Mouse (Mus musculus) embryo, embryonic 9.5 days (tissue): Measurements from ENCODE around the gene Rreb1.
A peak's percentile ranks its signal among the peaks of the same experiment; 100 is the strongest.
"Not testable (repeated sequence)": the region's sequence is repeated elsewhere in the genome, so short reads cannot be mapped to it uniquely, and the experiment has no call there.

Experiments
- DNase-seq: peaks from one replicate; pipeline ENCODE4 v3.0.0-alpha.2; 2017; ENCODE audit errors: extremely low spot score

Rreb1 gene

DNA sequence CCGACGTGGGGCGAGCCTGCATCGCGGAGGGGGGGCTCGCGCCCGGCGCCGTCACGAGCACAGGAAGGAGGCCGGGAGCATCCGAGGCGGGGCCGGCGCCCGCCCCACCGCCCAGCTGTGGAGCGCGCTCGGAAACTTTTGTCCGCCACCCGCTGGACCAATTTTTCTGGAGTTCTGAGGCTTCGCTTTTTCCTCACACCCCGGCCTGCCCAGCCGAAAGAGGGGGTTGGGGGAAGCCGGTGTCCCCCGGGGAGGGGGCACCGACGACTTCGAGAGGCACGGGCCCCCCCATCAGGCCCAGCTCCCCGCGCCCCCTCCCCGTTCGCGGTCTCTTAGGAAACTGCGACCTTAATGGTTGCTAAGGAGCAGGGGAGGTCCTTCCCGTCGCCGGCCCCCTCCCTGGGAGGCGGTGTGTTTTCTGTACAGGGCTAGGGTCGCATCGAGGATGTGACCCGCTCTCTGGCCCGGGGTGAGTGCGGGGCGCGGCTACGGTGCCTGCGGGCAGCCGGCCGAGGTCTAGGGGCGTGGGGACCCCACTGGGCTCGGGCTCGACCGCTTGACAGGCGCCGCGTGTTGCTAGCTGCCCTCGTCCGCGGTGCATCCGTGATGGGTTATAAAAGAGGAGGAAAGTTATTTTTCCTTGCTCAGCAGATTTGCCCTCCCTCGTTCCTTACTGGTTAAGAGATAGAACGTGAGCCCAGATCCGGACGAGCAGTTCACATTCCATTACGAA lies 49.2 kb downstream of the Rreb1 start:
- peak; percentile 84 for DNase-seq

DNA sequence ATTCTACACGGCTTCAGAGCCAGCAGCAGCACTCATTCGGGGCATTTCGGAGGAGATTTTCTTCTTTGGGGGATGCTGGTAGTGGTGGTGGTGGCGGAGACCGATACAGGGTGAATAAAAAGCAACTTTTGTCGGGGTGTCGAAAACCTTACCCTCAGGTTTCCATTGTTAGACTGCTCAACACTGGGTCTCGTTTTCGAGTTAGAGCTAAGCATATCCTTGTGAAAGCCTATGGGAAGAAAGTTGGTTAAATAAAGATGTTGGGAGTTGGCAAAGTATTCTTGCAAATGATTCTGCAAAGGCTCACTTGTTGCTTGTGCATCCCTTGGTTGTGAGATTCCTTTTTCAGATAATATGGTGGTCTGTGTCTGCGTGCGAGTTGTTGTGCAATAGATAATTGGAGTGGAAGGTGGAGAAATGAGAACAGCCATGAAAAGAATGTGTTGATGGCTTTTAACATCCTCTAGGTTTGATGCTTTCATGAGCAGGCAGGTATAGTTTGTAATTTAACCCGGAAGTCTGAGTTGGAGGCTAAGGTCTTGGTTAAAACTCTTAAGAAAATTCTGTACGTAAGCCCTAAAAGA lies 49.9 kb downstream of the Rreb1 start:
- DNase-seq, result no peak

DNA sequence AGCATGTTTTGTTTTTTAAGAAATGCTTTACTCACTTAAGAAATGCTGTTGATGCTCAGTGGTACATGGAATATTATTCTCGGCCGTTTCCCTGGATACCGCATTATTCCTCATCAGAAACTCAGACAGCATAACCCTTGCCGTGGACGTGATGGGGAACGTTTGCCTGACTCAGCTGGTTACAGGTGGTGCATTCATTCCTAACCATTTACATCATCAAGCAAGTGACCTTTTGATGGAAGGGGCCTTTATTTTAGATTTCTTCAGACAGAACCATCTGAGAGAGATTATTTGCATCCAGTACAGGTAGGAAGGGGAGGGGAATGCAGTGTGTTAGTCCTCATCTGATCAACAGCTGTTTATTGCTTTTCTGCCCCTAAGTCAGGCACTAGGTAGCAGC lies 50.7 kb downstream of the Rreb1 start:
- DNase-seq, result no peak

DNA sequence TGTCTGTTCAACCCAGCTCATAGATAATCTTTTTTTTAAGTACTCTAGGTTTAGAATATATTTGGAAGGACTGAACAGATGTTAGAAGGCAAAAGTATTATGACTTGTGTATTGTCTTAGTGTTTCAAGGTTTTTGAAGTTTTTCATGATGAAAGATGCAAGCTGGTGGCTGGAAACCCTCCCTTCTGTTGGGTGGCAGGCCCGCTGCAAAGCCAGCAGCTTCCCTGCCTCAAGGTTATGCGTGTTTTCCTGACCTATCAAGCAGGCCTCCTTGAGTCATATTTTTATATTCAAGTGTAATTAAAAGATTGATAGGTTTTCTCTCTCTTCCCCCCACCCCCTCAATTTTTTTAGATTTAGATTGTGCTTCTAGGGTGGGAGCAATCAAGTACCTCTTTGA lies 52.1 kb downstream of the Rreb1 start:
- no peak for DNase-seq

DNA sequence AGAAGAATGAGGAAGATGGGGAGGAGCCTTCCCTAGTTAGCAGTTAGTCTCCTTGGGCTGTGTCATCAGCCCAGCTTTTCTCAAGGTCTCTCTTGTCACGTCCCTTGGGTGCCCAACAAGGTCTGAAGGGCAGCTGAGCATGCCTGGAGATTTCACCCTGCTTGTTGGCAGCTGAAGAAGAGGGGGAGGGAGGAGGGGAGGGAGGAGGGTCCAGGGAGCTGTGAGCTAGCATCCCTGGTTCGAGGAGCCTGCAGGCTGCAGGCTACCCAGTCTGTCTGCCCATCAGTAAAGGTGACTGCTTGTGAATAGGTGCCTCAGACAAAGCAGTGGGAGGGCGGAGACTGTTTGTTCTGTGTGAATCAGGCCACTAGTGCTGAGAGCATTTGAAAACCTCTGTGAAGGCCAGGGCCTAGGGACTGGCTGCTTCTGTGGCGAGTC lies 52.7 kb downstream of the Rreb1 start:
- DNase-seq, result peak; percentile 12

DNA sequence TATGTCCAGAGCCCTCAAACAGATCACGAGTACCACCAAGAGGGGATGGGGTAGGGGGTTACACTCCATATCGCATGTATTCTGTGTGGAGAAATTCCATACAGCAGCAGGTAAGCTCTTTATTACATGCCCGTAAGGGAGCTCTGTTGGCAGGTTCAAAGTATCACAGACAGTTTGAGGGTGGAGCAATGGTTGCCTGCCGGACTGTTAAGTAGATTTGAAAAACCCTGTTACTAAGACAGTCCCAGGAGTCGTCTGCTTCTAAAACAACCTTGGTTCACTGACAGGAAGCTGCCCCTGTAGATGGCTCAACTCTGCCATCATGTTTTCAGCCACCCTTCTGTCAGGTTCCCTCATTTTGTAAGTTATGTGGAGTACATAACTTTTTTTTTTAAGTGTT lies 54.3 kb downstream of the Rreb1 start:
- no peak for DNase-seq

DNA sequence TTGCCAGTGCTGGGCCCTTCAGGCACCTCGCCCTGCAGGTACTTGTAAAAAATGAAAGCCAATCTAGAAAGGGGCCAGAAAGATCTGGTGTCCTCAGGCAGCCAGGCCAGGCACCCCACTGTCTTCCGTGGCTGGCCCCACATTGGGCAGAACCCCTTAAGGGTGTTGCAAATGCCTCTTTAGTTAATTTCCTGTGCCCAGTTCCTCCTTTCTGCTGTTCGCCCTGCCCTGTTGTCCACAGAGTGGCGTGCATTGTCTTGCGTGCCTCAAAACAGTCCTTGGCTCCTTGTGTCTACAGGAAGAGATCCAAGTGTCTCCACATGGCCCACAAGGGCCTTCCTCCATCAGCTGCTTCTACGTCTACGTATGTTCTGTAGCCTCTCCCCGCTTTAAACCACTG lies 55.3 kb downstream of the Rreb1 start:
- DNase-seq, result no peak

DNA sequence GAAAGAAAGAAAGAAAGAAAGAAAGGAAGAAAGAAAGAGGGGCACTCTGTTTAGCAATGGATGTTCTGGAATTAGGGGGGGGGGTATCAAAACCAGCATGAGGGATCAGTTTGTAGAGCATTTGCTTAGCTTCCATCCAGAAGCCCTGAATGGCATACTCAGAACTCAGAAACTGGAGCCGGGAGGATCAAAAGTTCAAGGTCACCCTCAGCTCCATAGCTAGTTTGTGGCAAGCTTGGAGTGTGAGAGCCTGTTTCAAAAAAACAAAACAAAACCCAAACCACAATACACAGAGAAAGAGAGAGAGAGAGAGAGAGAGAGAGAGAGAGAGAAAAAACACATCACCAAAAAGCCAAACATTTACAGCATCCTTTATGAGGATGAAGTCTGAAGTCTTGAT lies 57.1 kb downstream of the Rreb1 start:
- no peak for DNase-seq

DNA sequence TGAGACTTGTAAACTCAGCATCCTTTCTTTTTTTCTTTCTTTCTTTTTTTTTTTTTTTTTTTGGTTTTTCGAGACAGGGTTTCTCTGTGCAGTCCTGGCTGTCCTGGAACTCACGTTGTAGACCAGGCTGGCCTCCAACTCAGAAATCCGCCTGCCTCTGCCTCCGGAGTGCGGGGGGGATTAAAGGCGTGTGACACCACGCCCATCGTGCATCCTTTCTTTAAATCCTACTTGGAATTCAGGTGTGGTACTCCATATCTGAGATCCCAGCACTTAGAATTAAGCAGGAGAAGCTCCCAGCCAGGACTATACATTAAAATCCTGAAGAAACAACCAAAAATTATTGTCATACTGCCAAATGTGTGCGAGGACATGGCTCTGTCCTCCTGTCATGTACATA lies 57.6 kb downstream of the Rreb1 start:
- not testable (repeated sequence) for DNase-seq

DNA sequence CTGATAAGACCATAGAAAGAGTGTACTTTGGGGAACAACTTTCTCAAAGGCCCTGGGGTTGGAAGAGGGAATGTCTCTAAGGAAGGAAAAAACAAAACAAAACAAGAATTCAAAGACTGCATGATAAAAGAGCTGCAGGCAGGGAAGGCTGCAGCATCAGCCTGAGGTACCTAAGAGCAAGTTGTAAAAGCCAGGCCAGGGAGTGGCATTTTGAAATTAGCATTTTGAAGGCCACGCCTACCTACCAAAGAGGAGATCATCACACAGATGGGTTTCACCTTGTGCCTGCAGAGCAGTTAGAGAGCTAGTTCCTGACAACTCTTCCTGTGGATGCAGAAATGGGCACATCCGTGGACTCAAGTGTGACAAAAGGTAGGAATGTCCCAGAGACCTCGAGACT lies 59.2 kb downstream of the Rreb1 start:
- no peak for DNase-seq

DNA sequence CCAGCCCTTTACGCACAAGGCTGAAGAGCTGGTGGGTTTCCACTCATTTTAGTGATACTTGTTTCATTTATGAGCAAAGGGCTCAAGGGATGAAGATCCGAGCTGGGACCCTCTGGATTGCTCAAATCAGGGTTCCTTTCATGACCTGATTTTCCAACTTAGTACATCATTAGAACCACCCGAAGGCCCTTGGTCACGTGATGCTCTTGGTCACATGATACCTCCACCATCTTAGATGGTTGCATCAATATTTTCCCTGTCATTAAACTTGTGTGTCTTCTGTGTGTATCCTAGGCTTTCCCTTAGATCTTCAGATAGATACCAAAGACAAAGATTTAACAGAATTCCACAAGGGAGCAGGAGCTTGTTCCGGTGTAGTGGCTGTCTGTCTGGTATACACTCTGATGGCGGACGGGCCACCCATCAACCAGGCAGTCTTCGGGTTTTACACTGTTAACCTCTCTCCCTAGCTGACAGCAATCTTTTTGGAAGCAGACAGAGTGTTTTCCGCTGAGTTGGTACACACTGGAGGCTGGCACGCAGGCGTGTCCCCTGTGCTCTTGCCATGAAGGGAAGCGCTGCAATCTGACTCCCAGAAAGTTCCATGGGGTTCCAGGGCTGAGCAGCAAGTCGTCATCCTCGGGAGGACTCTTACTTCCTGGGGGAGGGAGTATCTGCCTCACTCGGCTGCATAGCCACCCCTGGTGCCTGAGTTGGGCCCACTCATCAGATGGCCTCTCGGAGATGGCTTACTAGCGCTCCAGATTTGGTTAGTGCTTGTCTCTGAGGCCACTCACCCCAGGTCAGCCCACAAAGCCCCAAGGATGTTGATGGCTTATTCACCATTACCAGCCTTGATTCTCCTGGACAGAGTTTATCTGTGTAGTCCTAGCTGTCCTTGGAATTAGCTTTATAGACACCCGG lies 60.3 kb downstream of the Rreb1 start:
- DNase-seq, result no peak

DNA sequence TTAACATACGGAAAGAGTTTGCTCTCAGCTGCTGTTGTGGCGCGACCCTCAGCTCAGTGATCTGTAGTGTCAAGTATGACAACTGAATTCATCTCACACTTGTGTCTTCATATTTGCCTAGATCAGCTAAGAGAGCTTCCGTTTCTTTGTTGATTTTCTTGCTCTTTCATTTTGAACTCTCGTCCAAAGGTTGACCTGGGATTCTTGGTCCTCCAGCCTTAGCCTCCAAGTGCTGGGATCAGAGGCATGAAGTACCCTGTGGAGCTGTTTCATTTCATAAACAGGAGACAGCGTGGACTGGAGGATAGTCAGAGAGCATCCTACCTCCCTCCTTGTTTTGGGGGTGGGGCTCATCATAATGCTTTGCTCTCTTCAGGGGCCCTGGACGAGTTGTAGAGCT lies 65.0 kb downstream of the Rreb1 start:
- DNase-seq, result no peak

DNA sequence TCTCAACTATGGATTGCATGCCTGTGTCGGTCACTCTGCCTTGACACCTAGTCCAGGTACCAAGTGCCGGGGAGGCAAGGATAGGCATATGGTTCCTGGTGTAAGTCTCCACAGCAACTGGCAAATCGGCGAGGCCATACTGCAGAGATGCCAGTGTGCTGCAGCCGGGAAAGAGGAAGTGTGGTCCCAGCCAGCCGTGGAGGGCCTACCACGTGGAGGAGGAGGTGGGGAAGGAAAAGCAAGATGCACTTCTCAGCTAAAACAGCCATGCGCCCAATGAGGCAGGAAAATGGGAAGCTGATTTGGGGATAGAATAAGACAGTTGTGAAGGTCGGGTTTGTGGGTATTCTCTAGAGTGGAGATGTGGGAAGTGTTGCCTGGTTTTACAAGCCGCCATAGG lies 65.6 kb downstream of the Rreb1 start:
- DNase-seq, result no peak

DNA sequence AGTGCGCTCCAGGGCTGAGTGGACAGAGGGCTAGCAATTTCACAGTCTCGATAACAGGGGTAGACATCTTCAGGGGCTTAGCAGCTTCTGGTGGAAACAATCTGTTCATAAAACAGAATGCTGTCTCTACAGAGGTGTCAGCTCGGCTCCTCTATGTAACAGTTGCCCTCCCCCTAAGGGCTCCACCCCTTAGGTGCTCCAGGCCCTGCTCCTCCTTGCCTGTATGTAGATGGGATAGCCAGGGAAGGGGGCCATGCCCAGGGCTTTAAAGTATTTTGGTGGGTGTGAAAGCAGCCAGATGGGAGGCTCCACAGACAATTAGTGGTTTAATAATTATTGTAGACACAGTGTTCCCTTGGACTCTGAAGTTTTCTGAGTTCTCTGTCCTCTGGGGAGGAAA lies 67.0 kb downstream of the Rreb1 start:
- DNase-seq, result no peak

DNA sequence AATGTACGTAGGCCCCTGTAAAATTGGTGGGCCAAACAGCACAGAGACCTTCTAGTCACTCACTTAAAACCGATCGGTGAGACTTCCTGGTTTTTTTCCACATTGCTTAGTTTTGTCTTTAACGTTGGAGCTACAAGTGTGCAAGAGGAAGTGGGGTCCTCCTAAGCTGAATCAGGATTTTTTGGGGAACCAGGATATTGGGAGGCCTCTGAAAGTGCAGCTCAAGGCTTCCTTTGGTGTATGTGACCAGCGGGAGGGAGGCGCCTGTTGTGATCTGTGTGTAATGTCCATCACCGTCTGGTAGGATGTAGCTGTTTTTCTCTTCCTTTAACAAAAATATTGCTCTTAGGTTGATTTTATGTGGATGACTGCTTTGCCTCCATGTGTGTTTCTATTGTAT lies 67.4 kb downstream of the Rreb1 start:
- no peak for DNase-seq

DNA sequence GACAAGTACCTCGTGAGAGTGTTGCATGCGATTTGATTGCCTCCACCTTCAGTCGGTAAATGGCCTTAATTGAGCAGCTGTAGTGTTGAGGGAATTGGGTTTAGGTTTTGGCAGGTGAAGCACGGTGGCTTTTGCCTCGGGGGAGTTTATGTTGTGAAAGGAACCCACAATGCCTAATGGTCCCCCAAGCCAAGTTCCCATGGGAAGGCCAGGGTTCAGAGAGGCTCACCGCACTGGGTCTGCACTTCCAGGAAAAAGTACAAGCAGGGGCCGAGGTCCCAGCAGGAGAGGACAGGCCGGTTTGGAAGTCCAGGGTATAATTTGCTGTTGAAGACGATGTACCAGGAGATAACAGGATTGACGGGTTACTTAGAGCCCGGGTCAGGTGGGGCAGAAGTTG lies 68.3 kb downstream of the Rreb1 start:
- no peak for DNase-seq

DNA sequence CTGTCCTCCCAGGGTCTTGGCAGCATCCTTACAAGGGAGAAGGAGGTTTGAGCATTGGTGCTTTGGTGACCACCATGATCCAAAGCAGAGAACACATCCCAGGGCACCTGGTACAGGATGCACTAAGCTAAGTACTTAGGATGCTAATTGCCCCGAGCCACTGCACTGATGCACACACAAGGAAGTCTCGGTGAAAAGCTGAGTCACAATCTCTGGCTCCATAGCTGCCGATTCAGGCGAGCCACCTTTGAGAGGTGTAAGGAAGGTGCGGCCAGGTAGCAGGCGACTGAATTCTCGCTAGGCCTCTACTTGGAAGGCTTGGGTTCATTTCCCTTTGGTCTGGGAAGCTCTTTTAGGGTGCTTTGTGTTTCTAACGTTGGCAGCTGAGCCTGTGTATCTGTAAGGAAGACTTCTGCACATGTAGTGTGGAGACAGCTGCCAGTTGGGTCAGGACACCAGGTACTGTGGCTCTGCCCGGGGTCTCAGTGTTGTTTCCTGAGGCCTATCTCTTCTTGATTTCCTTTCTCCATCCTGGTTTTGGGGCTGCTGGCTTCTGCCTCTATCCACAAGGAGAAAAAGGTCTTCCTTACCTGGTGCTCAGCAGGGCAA lies 68.9 kb downstream of the Rreb1 start:
- no peak for DNase-seq

DNA sequence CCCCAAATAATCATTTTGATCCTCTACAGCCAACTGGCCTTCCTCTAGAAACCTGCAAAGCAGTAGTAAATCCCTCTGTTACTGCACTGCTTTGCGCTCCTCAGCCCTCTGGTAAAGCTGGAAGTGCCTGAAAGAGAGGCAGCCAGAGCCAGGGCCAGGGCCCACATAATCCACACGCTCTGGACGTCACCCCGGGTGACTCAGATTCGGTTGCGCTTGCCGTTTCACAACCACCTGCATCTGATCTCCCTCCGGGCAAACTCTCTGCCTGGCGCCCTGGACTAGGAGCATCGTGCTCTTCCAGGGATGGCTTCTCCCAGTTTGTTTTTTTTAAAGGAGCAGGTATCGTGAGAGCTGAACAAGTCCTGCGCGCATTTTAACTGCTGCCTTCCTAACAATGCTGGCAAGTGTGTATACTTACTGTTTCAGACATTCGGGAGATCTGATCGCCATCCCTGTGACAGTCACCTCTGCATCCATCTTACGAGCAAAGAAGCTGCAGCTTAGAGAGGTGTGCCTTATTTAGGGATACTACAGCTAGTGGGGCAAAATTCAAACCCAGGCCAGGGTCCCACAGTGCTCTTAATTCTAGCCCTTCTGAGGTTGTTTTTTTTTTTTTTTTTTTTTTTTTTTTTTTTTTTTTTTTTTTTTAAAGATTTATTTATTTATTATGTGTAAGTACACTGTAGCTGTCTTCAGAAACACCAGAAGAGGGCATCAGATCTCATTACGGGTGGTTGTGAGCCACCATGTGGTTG lies 69.6 kb downstream of the Rreb1 start:
- no peak for DNase-seq

DNA sequence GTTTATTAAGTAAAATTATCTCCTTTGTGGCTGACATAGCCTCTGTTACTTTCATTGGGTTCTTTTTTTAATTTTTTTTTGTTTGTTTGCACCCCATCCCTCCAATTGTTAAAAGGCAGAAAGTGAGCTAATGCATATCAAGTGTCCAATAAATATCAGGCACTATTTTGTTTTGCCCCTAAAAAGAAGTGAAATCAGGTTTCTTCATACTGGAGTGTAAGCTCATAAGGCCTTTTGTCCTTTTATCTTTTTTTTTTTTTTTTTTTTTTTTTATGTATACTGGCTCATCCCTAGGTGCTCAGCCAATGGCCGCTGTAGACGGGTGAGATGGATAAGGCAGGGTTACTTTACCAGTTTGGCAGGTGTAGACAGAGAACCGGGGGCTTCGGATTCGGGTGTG lies 70.2 kb downstream of the Rreb1 start:
- DNase-seq, result no peak

DNA sequence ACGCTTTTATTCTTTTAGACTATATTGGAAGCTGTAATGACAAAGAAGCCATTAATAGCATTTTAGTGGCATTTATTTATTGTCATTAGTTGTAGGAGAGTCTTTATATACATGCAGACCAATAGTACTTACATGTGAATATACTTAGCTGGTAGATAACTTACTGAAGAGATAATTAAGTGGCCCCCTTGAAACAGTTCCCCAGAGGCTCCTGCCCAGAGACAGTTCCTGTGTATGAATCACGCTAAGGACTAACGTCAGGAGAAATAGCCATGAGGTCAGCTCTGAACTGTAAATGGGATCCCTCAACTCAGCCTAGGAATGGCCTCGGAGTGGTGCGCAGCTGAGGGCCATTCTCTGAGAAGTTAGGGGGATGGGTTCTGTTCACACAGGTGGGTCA lies 73.4 kb downstream of the Rreb1 start:
- DNase-seq, result no peak

DNA sequence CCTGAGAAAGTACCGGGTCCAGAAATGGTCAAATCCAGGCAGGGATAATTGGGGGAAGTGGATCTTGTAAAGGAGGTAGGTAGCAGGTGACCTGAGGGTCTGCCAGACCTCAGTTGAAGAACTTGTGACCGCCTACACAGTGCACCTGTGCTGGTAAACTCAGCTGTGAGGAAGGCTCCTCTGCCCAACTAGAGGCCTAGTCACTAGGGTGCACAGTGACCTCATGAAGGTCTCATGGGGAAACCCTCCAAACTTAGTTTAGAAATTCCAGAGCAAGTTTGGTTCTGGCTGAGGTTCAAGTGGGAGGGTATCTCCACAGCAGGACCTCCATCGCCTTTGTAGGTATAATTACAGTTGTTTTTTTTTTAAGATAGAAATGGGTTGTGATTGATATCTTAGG lies 74.7 kb downstream of the Rreb1 start:
- no peak for DNase-seq

DNA sequence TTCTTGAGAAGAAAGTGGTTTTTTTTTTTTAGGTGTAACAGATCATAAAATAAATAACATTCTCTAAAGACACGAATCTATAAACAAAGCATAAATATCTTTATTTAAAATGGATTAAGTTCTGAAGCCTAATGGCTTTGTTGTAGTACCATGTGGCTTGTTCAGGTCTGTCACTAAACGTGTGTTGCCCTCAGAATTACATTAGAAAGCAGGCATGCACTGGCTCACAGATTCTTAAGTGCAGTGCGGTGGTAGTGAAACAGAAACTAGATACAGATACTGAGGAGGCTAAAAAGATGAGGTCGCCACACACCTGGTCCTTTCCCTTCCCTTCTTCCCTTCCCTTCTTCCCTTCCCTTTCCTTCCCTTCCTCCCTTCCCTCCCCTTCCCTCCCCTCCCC lies 75.2 kb downstream of the Rreb1 start:
- DNase-seq, result no peak
